Mouse (Mus musculus): Measurements from ENCODE around the gene Tmem41a. TPM values are rescaled to one million over a fixed set of nuclear protein-coding genes. Genes with fewer than 3 reads are reported as not detected.

Gene Tmem41a
- polyA plus RNA-seq, 1 experiment from 2014 or later, result 23.8 TPM

- no peaks in the 10 kb centered on the region for H3K4me1 ChIP-seq (replicated peaks; ENCODE audit: insufficient read depth, low read length)
- no peak overlapping the region for H3K4me3 ChIP-seq (replicated peaks; ENCODE audit: low read depth, low read length)
- no peaks in the 10 kb centered on the region for H3K36me3 ChIP-seq (ENCODE audit: insufficient read depth, low read length)
- H3K27ac ChIP-seq, result no peak overlapping the region
- no peak for TF ChIP-seq CTCF (IDR thresholded peaks at IDR 0.05; ENCODE audit: low read depth)
- no peak overlapping the region for H3K4me2 ChIP-seq (ENCODE audit: low read length)
- ATAC-seq (replicated peaks; ENCODE audit: low FRiP score, low read depth), result no peak
- H3K9me3 ChIP-seq (replicated peaks; ENCODE audit: low read length), result no peaks in the 10 kb centered on the region
- H3K27me3 ChIP-seq (ENCODE audit: insufficient read depth, low read length), result no peaks in the 10 kb centered on the region
- DNase-seq (ENCODE audit: low spot score), result no peak
- H3K9ac ChIP-seq (ENCODE audit: low read depth, low read length), result no peak overlapping the region
- 13% methylated on average over 3 of the region's 3 CpGs for WGBS
Observed at GRCm38 (mm10) chr16:21986191-21986590, 38.8 kb upstream of the Tmem41a start.

- Histone ChIP-seq H3K9me3 (replicated peaks; ENCODE audit: low read length) (no peaks in the 10 kb centered on the region), H3K27me3 (ENCODE audit: insufficient read depth, low read length) (no peaks in the 10 kb centered on the region), H3K9ac (ENCODE audit: low read depth, low read length) (no peak overlapping the region), H3K27ac (no peak overlapping the region), H3K4me2 (ENCODE audit: low read length) (no peak overlapping the region), H3K4me1 (replicated peaks; ENCODE audit: insufficient read depth, low read length) (no peaks in the 10 kb centered on the region), H3K4me3 (replicated peaks; ENCODE audit: low read depth, low read length) (no peak overlapping the region), H3K36me3 (ENCODE audit: insufficient read depth, low read length) (no peaks in the 10 kb centered on the region)
- 81% methylated on average over 12 of the region's 12 CpGs for WGBS
- DNase-seq (ENCODE audit: low spot score) (no peak), ATAC-seq (replicated peaks; ENCODE audit: low FRiP score, low read depth) (no peak)
- TF ChIP-seq CTCF (IDR thresholded peaks at IDR 0.05; ENCODE audit: low read depth), result no peak
Observed at GRCm38 (mm10) chr16:21984091-21984490, 36.7 kb upstream of the Tmem41a start.

- Histone ChIP-seq H3K36me3 (ENCODE audit: insufficient read depth, low read length) (no peaks in the 10 kb centered on the region), H3K9me3 (replicated peaks; ENCODE audit: low read length) (no peaks in the 10 kb centered on the region), H3K27me3 (ENCODE audit: insufficient read depth, low read length) (no peaks in the 10 kb centered on the region), H3K4me2 (ENCODE audit: low read length) (no peak overlapping the region), H3K4me1 (replicated peaks; ENCODE audit: insufficient read depth, low read length) (no peaks in the 10 kb centered on the region), H3K9ac (ENCODE audit: low read depth, low read length) (no peak overlapping the region), H3K27ac (no peak overlapping the region), H3K4me3 (replicated peaks; ENCODE audit: low read depth, low read length) (no peak overlapping the region)
- no peak for TF ChIP-seq CTCF (IDR thresholded peaks at IDR 0.05; ENCODE audit: low read depth)
- no peak for ATAC-seq (replicated peaks; ENCODE audit: low FRiP score, low read depth)
- DNase-seq (ENCODE audit: low spot score), result no peak
- 96% methylated on average over 4 of the region's 4 CpGs for WGBS
Observed at GRCm38 (mm10) chr16:21983581-21983980, 36.2 kb upstream of the Tmem41a start.

DNA sequence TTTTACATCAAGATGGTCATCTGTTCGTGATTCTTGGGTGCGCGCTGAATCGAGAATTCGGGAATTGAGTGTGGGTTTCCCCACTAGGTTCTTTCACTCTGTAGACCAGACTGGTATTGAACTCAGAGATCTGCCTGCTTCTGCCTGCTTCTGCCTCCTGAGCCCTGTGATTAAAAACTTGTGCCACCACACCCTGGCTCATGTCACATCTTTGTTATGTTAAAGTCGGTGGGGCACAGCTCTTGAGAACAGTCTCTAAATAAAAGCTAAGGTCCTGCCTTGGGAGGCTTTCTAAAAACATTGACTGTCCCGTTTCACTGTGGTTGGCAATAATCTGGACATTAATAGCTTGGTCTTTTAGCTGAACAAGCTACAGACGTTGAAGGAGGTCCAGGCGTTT, 35.8 kb upstream of the Tmem41a start:
- H3K9me3 ChIP-seq (replicated peaks; ENCODE audit: low read length), result no peaks in the 10 kb centered on the region
- WGBS, result 94% methylated on average over 9 of the region's 9 CpGs
- DNase-seq (ENCODE audit: low spot score), result no peak
- no peak for ATAC-seq (replicated peaks; ENCODE audit: low FRiP score, low read depth)
- H3K27ac ChIP-seq, result no peak overlapping the region
- H3K4me2 ChIP-seq (ENCODE audit: low read length), result no peak overlapping the region
- H3K36me3 ChIP-seq (ENCODE audit: insufficient read depth, low read length), result no peaks in the 10 kb centered on the region
- H3K27me3 ChIP-seq (ENCODE audit: insufficient read depth, low read length), result no peaks in the 10 kb centered on the region
- no peak for TF ChIP-seq CTCF (IDR thresholded peaks at IDR 0.05; ENCODE audit: low read depth)
- H3K4me3 ChIP-seq (replicated peaks; ENCODE audit: low read depth, low read length), result no peak overlapping the region
- H3K9ac ChIP-seq (ENCODE audit: low read depth, low read length), result no peak overlapping the region
- no peaks in the 10 kb centered on the region for H3K4me1 ChIP-seq (replicated peaks; ENCODE audit: insufficient read depth, low read length)

GRCm38 (mm10) chr16:21977347-21977746, 30.0 kb upstream of the Tmem41a start:
- no peak overlapping the region for H3K27ac ChIP-seq
- no peak for DNase-seq (ENCODE audit: low spot score)
- WGBS, result 79% methylated on average over 5 of the region's 5 CpGs

GRCm38 (mm10) chr16:21976203-21976602, 28.9 kb upstream of the Tmem41a start:
- H3K36me3 ChIP-seq (ENCODE audit: insufficient read depth, low read length), result no peaks in the 10 kb centered on the region
- H3K9me3 ChIP-seq (replicated peaks; ENCODE audit: low read length), result no peaks in the 10 kb centered on the region
- no peaks in the 10 kb centered on the region for H3K4me1 ChIP-seq (replicated peaks; ENCODE audit: insufficient read depth, low read length)
- no peaks in the 10 kb centered on the region for H3K27me3 ChIP-seq (ENCODE audit: insufficient read depth, low read length)
- DNase-seq (ENCODE audit: low spot score), result no peak
- peak overlapping the region; percentile 33 for H3K4me2 ChIP-seq (ENCODE audit: low read length)
- H3K4me3 ChIP-seq (replicated peaks; ENCODE audit: low read depth, low read length), result no peak overlapping the region
- 5% methylated on average over 16 of the region's 16 CpGs for WGBS
- no peak overlapping the region for H3K27ac ChIP-seq
- ATAC-seq (replicated peaks; ENCODE audit: low FRiP score, low read depth), result no peak
- no peak for TF ChIP-seq CTCF (IDR thresholded peaks at IDR 0.05; ENCODE audit: low read depth)
- H3K9ac ChIP-seq (ENCODE audit: low read depth, low read length), result no peak overlapping the region

More at GRCm38 (mm10) chr16:21977347-21977746, 30.0 kb upstream of the Tmem41a start:
- Histone ChIP-seq H3K27me3 (ENCODE audit: insufficient read depth, low read length) (no peaks in the 10 kb centered on the region), H3K9ac (ENCODE audit: low read depth, low read length) (no peak overlapping the region), H3K4me2 (ENCODE audit: low read length) (no peak overlapping the region), H3K4me3 (replicated peaks; ENCODE audit: low read depth, low read length) (no peak overlapping the region), H3K9me3 (replicated peaks; ENCODE audit: low read length) (no peaks in the 10 kb centered on the region), H3K36me3 (ENCODE audit: insufficient read depth, low read length) (no peaks in the 10 kb centered on the region), H3K4me1 (replicated peaks; ENCODE audit: insufficient read depth, low read length) (no peaks in the 10 kb centered on the region)
- no peak for ATAC-seq (replicated peaks; ENCODE audit: low FRiP score, low read depth)
- no peak for TF ChIP-seq CTCF (IDR thresholded peaks at IDR 0.05; ENCODE audit: low read depth)

GRCm38 (mm10) chr16:21971446-21971845, 24.1 kb upstream of the Tmem41a start:
- no peak overlapping the region for H3K4me3 ChIP-seq (replicated peaks; ENCODE audit: low read depth, low read length)
- H3K27me3 ChIP-seq (ENCODE audit: insufficient read depth, low read length), result no peaks in the 10 kb centered on the region
- 71% methylated on average over 4 of the region's 4 CpGs for WGBS
- no peak overlapping the region for H3K27ac ChIP-seq
- no peaks in the 10 kb centered on the region for H3K36me3 ChIP-seq (ENCODE audit: insufficient read depth, low read length)
- no peak overlapping the region for H3K4me2 ChIP-seq (ENCODE audit: low read length)
- no peaks in the 10 kb centered on the region for H3K4me1 ChIP-seq (replicated peaks; ENCODE audit: insufficient read depth, low read length)
- no peak for DNase-seq (ENCODE audit: low spot score)
- no peak overlapping the region for H3K9ac ChIP-seq (ENCODE audit: low read depth, low read length)
- no peaks in the 10 kb centered on the region for H3K9me3 ChIP-seq (replicated peaks; ENCODE audit: low read length)
- peak; percentile 18; the same call in 1 of the 2 replicates for TF ChIP-seq CTCF (IDR thresholded peaks at IDR 0.05; ENCODE audit: low read depth)
- ATAC-seq (replicated peaks; ENCODE audit: low FRiP score, low read depth), result no peak

All from kidney, postnatal 0 days (tissue).